Mouse (Mus musculus) bone marrow macrophage, adult 2 months (primary cell): ENCODE results near the gene Lamtor4. TPM values are rescaled to one million over a fixed set of nuclear protein-coding genes. Genes with fewer than 3 reads are reported as not detected.

Source experiments
- H3K27ac ChIP-seq: 2 replicates; pipeline ENCODE4 v1.5.1; 2012; ENCODE audit warnings: low read depth, low read length; ENCODE audit not compliant: insufficient read depth
- H3K4me1 ChIP-seq: 2 replicates; pipeline ENCODE4 v1.6.1; 2012; ENCODE audit warnings: low read length; ENCODE audit not compliant: control insufficient read depth, insufficient read depth
- H3K4me3 ChIP-seq: 2 replicates; pipeline ENCODE4 v1.5.1; 2012; ENCODE audit warnings: mild to moderate bottlenecking, low read length, moderate library complexity; ENCODE audit not compliant: insufficient read depth
- CTCF ChIP-seq: IDR thresholded peaks from 2 replicates; pipeline ENCODE4 v1.5.1; 2012; ENCODE audit warnings: low read depth, mild to moderate bottlenecking, low read length, moderate library complexity
- POLR2A ChIP-seq: IDR thresholded peaks from 2 replicates; pipeline ENCODE4 v1.6.1; 2012; ENCODE audit warnings: mild to moderate bottlenecking, low read depth, low read length, borderline replicate concordance
- polyA plus RNA-seq: library from polyadenylated mRNA; stranded (reverse); fragments of >200 nt; gene quantifications from 2 replicates; pipeline ENCODE4 v1.2.4, GENCODE M21; 2012; ENCODE audit not compliant: missing spikeins, insufficient read depth, insufficient read length

The Lamtor4 gene
- polyA plus RNA-seq, 1 experiment, result 96.8 TPM

DNA sequence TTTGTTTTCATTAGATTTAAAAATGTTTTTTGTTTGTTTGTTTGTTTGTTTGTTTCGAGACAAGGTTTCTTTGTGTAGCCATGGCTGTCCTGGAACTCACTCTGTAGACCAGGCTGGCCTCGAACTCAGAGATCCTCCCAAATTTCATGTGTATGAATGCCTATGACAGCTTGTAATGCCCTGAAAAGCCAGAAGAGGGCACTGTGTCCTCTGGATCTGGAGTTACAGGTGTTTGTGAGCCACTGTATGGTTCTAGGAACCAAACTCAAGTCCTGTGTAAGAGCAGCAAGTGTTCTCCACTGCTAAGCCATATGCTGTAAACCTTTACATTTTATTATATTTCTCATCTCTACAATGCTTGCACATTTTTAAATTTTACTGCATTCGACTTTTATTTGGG, 32.6 kb downstream of the Lamtor4 start:
- no peak overlapping the region for H3K27ac ChIP-seq
- H3K4me1 ChIP-seq, result no peaks in the 10 kb centered on the region
- H3K4me3 ChIP-seq, result no peak overlapping the region
- TF ChIP-seq CTCF (no peak), POLR2A (no peak)

DNA sequence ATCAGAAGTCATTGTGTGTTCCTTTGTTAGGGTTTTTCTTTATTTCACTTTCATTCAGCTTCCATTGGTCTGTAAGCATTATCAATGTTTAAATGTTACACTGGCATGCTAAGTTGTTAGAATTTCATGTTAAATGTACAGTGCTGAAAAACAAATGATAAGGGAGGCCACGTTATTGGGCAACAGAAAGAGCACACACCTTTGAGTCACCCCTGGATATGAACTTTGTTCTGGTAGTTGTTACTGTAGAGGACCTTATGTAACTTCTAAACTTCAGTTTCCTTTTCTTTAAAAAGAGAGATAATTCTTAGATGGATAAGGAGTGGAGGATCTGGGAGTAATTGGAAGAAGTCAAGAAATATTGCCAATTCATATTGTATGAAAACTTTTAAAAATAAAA, 36.4 kb downstream of the Lamtor4 start:
- H3K27ac ChIP-seq, result no peak overlapping the region
- H3K4me1 ChIP-seq, result no peaks in the 10 kb centered on the region
- TF ChIP-seq POLR2A, result no peak
- no peak for TF ChIP-seq CTCF
- H3K4me3 ChIP-seq, result no peak overlapping the region

- TF ChIP-seq POLR2A (no peak), CTCF (no peak)
- H3K4me3 ChIP-seq, result no peak overlapping the region
- H3K27ac ChIP-seq, result no peak overlapping the region
- no peaks in the 10 kb centered on the region for H3K4me1 ChIP-seq
Observed at GRCm38 (mm10) chr5:138294158-138294557, 38.9 kb downstream of the Lamtor4 start.

GRCm38 (mm10) chr5:138299613-138300012, 44.3 kb downstream of the Lamtor4 start:
- no peak for TF ChIP-seq POLR2A
- no peak for TF ChIP-seq CTCF
- H3K4me1 ChIP-seq, result no peaks in the 10 kb centered on the region
- H3K4me3 ChIP-seq, result no peak overlapping the region
- H3K27ac ChIP-seq, result no peak overlapping the region

Other genes with a start within 250 kb of the Lamtor4 start
- not detected in 2 replicates for gene Smok3a, start 234.2 kb upstream of the Lamtor4 start, polyA plus RNA-seq
- not detected in 2 replicates for gene Smok3b, start 234.1 kb upstream of the Lamtor4 start, polyA plus RNA-seq
- gene Smok3c, start 202.3 kb upstream of the Lamtor4 start, polyA plus RNA-seq, result not detected in 2 replicates
- gene Zkscan1, start 170.4 kb upstream of the Lamtor4 start, polyA plus RNA-seq, result 10.5 and 12.0 TPM in 2 replicates
- gene Zscan21, start 138.6 kb upstream of the Lamtor4 start, polyA plus RNA-seq, result 14.0 and 15.0 TPM in 2 replicates
- gene Zfp113, start 99.7 kb upstream of the Lamtor4 start, polyA plus RNA-seq, result 5.8 and 6.8 TPM in 2 replicates
- gene Cops6, start 94.4 kb upstream of the Lamtor4 start, polyA plus RNA-seq, result 77.7 and 82.3 TPM in 2 replicates
- 34.1 and 40.5 TPM in 2 replicates for gene Ap4m1, start 83.5 kb upstream of the Lamtor4 start, polyA plus RNA-seq
- gene Mcm7, start 83.1 kb upstream of the Lamtor4 start, polyA plus RNA-seq, result 34.6 and 46.6 TPM in 2 replicates
- 26.5 and 33.3 TPM in 2 replicates for gene Taf6, start 68.0 kb upstream of the Lamtor4 start, polyA plus RNA-seq
- gene Cnpy4, start 68.0 kb upstream of the Lamtor4 start, polyA plus RNA-seq, result 28.2 and 37.3 TPM in 2 replicates
- gene Mblac1, start 61.2 kb upstream of the Lamtor4 start, polyA plus RNA-seq, result 5.4 and 5.8 TPM in 2 replicates
- 40.8 and 43.3 TPM in 2 replicates for gene Nxpe5, start 29.6 kb upstream of the Lamtor4 start, polyA plus RNA-seq
- 83.8 and 85.1 TPM in 2 replicates for gene BC037034, start 8.6 kb downstream of the Lamtor4 start, polyA plus RNA-seq
- gene Gal3st4, start 17.4 kb downstream of the Lamtor4 start, polyA plus RNA-seq, result not detected in 2 replicates
- gene Gm43720, start 24.5 kb downstream of the Lamtor4 start, polyA plus RNA-seq, result not detected in 2 replicates
- gene Gpc2, start 24.5 kb downstream of the Lamtor4 start, polyA plus RNA-seq, result 2.9 and 3.3 TPM in 2 replicates
- gene Stag3, start 24.8 kb downstream of the Lamtor4 start, polyA plus RNA-seq, result 3.0 and 4.0 TPM in 2 replicates
- 0.86 and 1.7 TPM in 2 replicates for gene Pvrig, start 86.5 kb downstream of the Lamtor4 start, polyA plus RNA-seq
- gene Zfp157, start 186.0 kb downstream of the Lamtor4 start, polyA plus RNA-seq, result 15.0 and 15.6 TPM in 2 replicates